Mouse (Mus musculus): ENCODE results near the gene Prima1.

DNA sequence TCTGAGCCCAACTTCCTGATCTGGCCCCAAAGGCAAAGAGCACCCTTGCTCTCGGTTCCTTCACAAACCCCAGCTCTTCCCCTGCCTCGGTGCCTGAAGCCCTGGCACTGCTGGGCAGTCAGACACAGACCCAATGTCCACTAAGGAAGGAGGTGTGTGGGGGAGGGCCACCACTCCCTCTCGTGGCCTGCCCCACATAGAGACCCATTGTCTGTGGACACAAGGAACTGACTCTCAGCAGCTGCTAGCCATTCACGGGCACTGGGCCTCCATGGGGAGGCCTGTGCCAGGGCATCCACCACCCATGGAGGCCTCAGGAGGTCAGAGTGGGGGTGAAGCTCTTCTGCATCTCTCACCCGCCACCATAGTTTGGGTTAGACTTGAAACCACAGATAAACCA, 30.9 kb downstream of the Prima1 start:
- TF ChIP-seq HCFC1 (IDR thresholded peaks at IDR 0.05; ENCODE audit: borderline replicate concordance, insufficient read depth, low read length) = no peak
- TF ChIP-seq CHD2 (IDR thresholded peaks at IDR 0.05; ENCODE audit: low read depth, low read length) = no peak
- no peak for TF ChIP-seq MAFK (IDR thresholded peaks at IDR 0.05; ENCODE audit: insufficient read depth, low read depth, low read length)
- TF ChIP-seq ZC3H11A (IDR thresholded peaks at IDR 0.05; ENCODE audit: borderline replicate concordance, low read depth, low read length) = no peak
